Mouse (Mus musculus) kidney, postnatal 0 days (tissue): ENCODE results near the gene Sema4b. TPM values are rescaled to one million over a fixed set of nuclear protein-coding genes. Genes with fewer than 3 reads are reported as not detected.

Experiments
- ATAC-seq: fragments of 200-750 bp; cut with Nextera tagmentation; replicated peaks from 2 replicates; pipeline ENCODE4 v1.8.0; 2017; ENCODE audit warnings: low read depth, moderate number of reproducible peaks, moderate TSS enrichment, moderate library complexity; ENCODE audit not compliant: low FRiP score
- DNase-seq: peaks from one replicate; pipeline ENCODE4 v3.0.0-alpha.2; 2016; ENCODE audit warnings: low spot score
- H3K27ac ChIP-seq: fragments of 300-500 bp; sonication (generic); 2 replicates; pipeline ENCODE4 v1.5.1; 2014; ENCODE audit warnings: mild to moderate bottlenecking
- H3K27me3 ChIP-seq: fragments of 300-500 bp; sonication (generic); 2 replicates; pipeline ENCODE4 v1.6.1; 2014; ENCODE audit warnings: low read length, mixed read lengths; ENCODE audit not compliant: insufficient read depth
- H3K36me3 ChIP-seq: fragments of 300-500 bp; sonication (generic); 2 replicates; pipeline ENCODE4 v1.6.1; 2014; ENCODE audit warnings: low read length, mixed read lengths; ENCODE audit not compliant: insufficient read depth
- H3K4me1 ChIP-seq: fragments of 300-500 bp; sonication (generic); replicated peaks from 2 replicates; pipeline ENCODE4 v1.6.1; 2014; ENCODE audit warnings: antibody characterized with exemption, low read length, mixed read lengths; ENCODE audit not compliant: insufficient read depth
- H3K4me2 ChIP-seq: fragments of 300-500 bp; sonication (generic); 2 replicates; pipeline ENCODE4 v1.6.1; 2014; ENCODE audit warnings: mild to moderate bottlenecking, low read length, moderate library complexity, mixed read lengths
- H3K4me3 ChIP-seq: fragments of 300-500 bp; sonication (generic); replicated peaks from 2 replicates; pipeline ENCODE4 v1.5.1; 2014; ENCODE audit warnings: low read depth, low read length
- H3K9ac ChIP-seq: fragments of 300-500 bp; sonication (generic); 2 replicates; pipeline ENCODE4 v1.6.1; 2014; ENCODE audit warnings: low read depth, low read length
- H3K9me3 ChIP-seq: fragments of 300-500 bp; sonication (generic); replicated peaks from 2 replicates; pipeline ENCODE4 v1.6.1; 2016; ENCODE audit warnings: low read length, inconsistent platforms, mixed read lengths
- CTCF ChIP-seq: IDR thresholded peaks from 2 replicates; pipeline ENCODE4 v1.5.1; 2016; ENCODE audit warnings: antibody characterized with exemption, low read depth, mild to moderate bottlenecking, moderate library complexity
- whole genome bisulfite sequencing: fragments of 180-500 bp; shearing (Covaris S2); extraction: QIAGEN DNeasy Blood & Tissue Kit; methylation state at CpG from one replicate; pipeline ENCODE4 v1.1.7; 2014; 5-methylcytosine and 5-hydroxymethylcytosine counted together
- polyA plus RNA-seq: library from polyadenylated mRNA; unstranded; fragments of >200 nt; fragmentation: Nextera tagmentation; extraction: Ambion mirVana; gene quantifications from 2 replicates; pipeline ENCODE4 v1.2.1, GENCODE M21; 2015

The Sema4b gene
- polyA plus RNA-seq, 1 experiment from 2014 or later: 21.2 TPM

- no peak overlapping the region for H3K9ac ChIP-seq
- H3K4me1 ChIP-seq: peaks cover 39% of the 10 kb centered on the region
- no peaks in the 10 kb centered on the region for H3K27me3 ChIP-seq
- no peak for DNase-seq
- H3K27ac ChIP-seq: no peak overlapping the region
- no peak for TF ChIP-seq CTCF
- no peaks in the 10 kb centered on the region for H3K36me3 ChIP-seq
- H3K9me3 ChIP-seq: no peaks in the 10 kb centered on the region
- no peak for ATAC-seq
- H3K4me2 ChIP-seq: no peak overlapping the region
- no peak overlapping the region for H3K4me3 ChIP-seq
- WGBS: 73% methylated on average over 13 of the region's 13 CpGs
Observed at GRCm38 (mm10) chr7:80193941-80194739, 7.5 kb downstream of the Sema4b start.

- no peak overlapping the region for H3K4me2 ChIP-seq
- no peaks in the 10 kb centered on the region for H3K36me3 ChIP-seq
- H3K4me3 ChIP-seq: no peak overlapping the region
- no peaks in the 10 kb centered on the region for H3K9me3 ChIP-seq
- no peaks in the 10 kb centered on the region for H3K27me3 ChIP-seq
- TF ChIP-seq CTCF: no peak
- ATAC-seq (no peak), DNase-seq (no peak)
- peaks cover 49% of the 10 kb centered on the region for H3K4me1 ChIP-seq
- H3K9ac ChIP-seq: no peak overlapping the region
- no peak overlapping the region for H3K27ac ChIP-seq
- 94% methylated on average over 5 of the region's 5 CpGs for WGBS
Observed at GRCm38 (mm10) chr7:80195146-80195545, 8.5 kb downstream of the Sema4b start.

GRCm38 (mm10) chr7:80195576-80196263 is 9.1 kb downstream of the Sema4b start:
- Histone ChIP-seq H3K9ac (no peak overlapping the region), H3K27me3 (no peaks in the 10 kb centered on the region), H3K4me3 (no peak overlapping the region), H3K36me3 (no peaks in the 10 kb centered on the region), H3K9me3 (no peaks in the 10 kb centered on the region), H3K4me1 (peaks cover 50% of the 10 kb centered on the region), H3K27ac (no peak overlapping the region), H3K4me2 (no peak overlapping the region)
- WGBS: 84% methylated on average over 10 of the region's 11 CpGs
- ATAC-seq (no peak), DNase-seq (no peak)
- no peak for TF ChIP-seq CTCF

- no peak for ATAC-seq
- 17% methylated on average over 4 of the region's 4 CpGs for WGBS
Observed at GRCm38 (mm10) chr7:80197371-80197770, 10.7 kb downstream of the Sema4b start.

GRCm38 (mm10) chr7:80197941-80198778 is 11.5 kb downstream of the Sema4b start:
- DNase-seq: peak; percentile 94
- Histone ChIP-seq H3K4me3 (peak overlapping the region; percentile 67), H3K36me3 (no peaks in the 10 kb centered on the region), H3K9ac (peak overlapping the region; percentile 68), H3K4me1 (peaks cover 31% of the 10 kb centered on the region; the same call in 1 of the 2 replicates), H3K4me2 (peak overlapping the region; percentile 83), H3K9me3 (no peaks in the 10 kb centered on the region), H3K27me3 (no peaks in the 10 kb centered on the region), H3K27ac (peak overlapping the region; percentile 86)
- ATAC-seq: peak; percentile 91
- under 1% methylated on average over 61 of the region's 74 CpGs for WGBS
- no peak for TF ChIP-seq CTCF

More at GRCm38 (mm10) chr7:80197371-80197770, 10.7 kb downstream of the Sema4b start:
- Histone ChIP-seq H3K36me3 (no peaks in the 10 kb centered on the region), H3K9ac (peak overlapping the region; percentile 68; the same call in 1 of the 2 replicates), H3K4me1 (peaks cover 38% of the 10 kb centered on the region), H3K4me3 (peak overlapping the region; percentile 67; the same call in 1 of the 2 replicates), H3K9me3 (no peaks in the 10 kb centered on the region), H3K27ac (peak overlapping the region; percentile 86), H3K4me2 (peak overlapping the region; percentile 83), H3K27me3 (no peaks in the 10 kb centered on the region)
- peak; percentile 31 for DNase-seq
- TF ChIP-seq CTCF: peak; percentile 2; the same call in 1 of the 2 replicates

- H3K27ac ChIP-seq: peak overlapping the region; percentile 86
- H3K9ac ChIP-seq: peak overlapping the region; percentile 68
- no peak for DNase-seq
- no peaks in the 10 kb centered on the region for H3K9me3 ChIP-seq
- H3K4me2 ChIP-seq: peak overlapping the region; percentile 83
- no peaks in the 10 kb centered on the region for H3K27me3 ChIP-seq
- no peak for ATAC-seq
- WGBS: 2% methylated on average over 11 of the region's 11 CpGs
- peaks cover 31% of the 10 kb centered on the region; the same call in 1 of the 2 replicates for H3K4me1 ChIP-seq
- TF ChIP-seq CTCF: no peak
- H3K36me3 ChIP-seq: no peaks in the 10 kb centered on the region
- peak overlapping the region; percentile 67 for H3K4me3 ChIP-seq
Observed at GRCm38 (mm10) chr7:80198863-80199262, 12.2 kb downstream of the Sema4b start.
